Mouse (Mus musculus) megakaryocyte, adult 5-6 weeks (primary cell): Measurements from ENCODE around the gene Arl9. TPM values are rescaled to one million over a fixed set of nuclear protein-coding genes. Genes with fewer than 3 reads are reported as not detected.
"Not testable (repeated sequence)": the region's sequence is repeated elsewhere in the genome, so short reads cannot be mapped to it uniquely, and the experiment has no call there.

Experiments
- ATAC-seq: 2 replicates; pipeline ENCODE4 v1.8.0; 2016; ENCODE audit warnings: mild to moderate bottlenecking, inconsistent platforms; ENCODE audit not compliant: poor library complexity, severe bottlenecking
- total RNA-seq, 2 experiments: library from RNA; stranded (forward) in 1 of 2; stranded (reverse) in 1 of 2; fragments of 153-499, 151-499 nt in 1 of 2; fragments of 221-1000, 200-1000 nt in 1 of 2; gene quantifications; 2 replicates each; pipeline versions ENCODE4 v1.2.3 to v1.2.4; 2015 to 2017

The Arl9 gene
- total RNA-seq (2015) (0.31 and 1.3 TPM in 2 replicates), total RNA-seq (2017) (not detected in 2 replicates)

- ATAC-seq: no peak
Observed at GRCm38 (mm10) chr5:77004051-77004821, at the start of gene Arl9. Gene Arl9 (plus strand): TSS chr5:77004055.

DNA sequence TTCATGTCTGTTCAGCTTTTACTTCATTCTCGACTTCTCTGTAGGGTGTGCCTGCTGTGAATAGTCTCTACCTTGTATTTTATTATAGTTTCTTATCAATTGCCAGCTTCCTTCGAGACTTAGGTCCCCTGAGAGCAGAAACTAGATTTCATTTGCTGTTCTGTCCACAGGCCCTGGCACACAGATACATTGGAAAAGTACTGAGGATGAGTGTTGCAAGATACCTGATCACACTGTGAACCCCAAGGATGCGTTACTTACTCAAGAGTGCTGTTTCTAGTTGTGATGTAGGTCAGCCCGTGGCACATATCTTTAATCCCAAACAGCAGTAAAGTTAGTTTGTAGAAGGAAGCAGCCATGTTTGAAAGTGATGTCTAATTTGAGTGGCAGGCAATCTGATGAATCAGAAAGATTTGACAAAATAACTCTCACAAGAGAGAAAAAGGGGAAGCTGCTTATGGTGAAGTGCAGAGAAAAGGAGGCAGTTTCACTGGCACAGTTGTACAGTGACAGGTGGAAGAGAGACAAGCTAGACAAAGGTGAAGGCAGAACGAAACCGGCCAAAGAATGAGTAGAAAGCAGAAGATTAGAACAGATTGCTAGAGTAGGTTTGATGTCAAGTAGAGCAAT, 49.5 kb upstream of the Arl9 start:
- ATAC-seq: no peak

DNA sequence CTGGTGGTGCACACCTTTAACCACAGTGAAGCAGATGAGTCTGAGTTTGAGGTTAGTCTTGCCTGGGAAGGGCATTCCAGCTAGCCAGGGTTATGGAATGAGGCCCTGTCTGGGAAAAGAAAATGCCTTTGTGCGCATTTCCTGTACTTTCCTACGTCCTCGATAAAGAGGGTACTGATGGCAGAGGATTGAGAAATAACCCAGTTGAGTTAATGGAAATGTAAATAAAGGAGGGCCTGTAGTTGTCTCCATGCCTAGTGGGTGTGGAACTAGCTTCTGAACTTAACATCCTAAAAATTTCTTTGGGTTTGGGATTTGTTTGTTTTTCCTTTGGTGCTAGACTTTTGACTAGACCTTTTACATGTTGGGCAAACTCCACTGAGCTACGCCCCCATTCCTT, 48.4 kb upstream of the Arl9 start:
- ATAC-seq: no peak

- peak; percentile 30; the same call in 1 of the 2 replicates for ATAC-seq
Observed at GRCm38 (mm10) chr5:76957954-76958353, 45.9 kb upstream of the Arl9 start.

DNA sequence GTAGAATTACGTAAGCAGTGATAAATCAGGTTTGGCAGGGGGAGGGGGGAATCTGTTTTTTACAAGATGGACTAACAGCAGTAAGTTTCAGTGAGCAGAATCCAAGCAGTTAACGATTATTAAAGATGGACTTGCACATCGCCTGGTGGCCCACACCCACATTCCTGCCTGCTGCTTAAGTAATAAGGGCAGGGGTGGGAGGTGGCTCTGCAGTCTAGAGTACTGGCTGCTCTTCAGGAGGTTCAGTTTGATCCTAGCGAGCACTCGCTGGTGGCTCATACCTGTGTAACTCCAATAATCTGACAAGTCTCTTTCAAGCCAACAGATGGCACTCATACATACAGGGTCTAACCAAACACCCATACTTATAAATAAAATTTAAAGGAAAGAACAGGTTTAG, 44.3 kb upstream of the Arl9 start:
- ATAC-seq: no peak

DNA sequence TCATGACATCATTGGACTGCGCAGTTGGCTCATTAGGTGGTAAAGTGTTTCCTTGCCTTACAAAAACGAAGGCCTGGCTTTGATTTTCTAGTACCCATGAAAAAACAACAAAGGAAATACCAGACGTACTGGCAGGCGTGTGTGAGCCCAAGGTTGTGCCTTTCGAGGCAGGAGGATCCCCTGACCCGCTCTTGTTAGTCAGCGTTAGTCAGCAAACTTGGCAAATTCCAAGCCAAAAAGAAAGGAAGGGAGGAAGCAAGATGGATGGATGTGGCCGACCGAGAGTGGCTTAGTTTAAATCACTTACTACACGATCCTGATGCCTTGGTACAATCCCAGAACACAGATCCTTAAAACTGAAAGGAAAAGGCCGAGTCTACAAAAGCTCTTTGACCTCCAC, 41.3 kb upstream of the Arl9 start:
- ATAC-seq: no peak

DNA sequence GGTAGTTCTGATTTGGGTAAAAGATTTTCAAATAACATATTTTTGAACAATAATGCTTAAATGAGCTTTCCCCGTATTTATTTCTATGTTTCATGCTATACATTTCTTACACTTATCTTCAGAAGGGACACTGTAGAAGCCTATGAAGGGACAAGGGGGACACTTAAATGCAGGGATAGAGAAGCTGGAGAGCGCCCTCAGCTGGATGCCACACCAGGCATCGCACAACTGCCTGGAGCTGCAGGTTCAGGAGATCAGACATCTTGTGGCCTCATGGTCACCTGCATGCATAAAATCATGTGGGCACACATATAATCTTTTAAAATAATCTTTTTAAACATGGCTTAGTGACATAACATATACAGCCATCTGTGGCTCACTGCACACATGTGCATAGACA, 39.2 kb upstream of the Arl9 start:
- ATAC-seq: no peak

- no peak for ATAC-seq
Observed at GRCm38 (mm10) chr5:76969250-76969649, 34.6 kb upstream of the Arl9 start.

DNA sequence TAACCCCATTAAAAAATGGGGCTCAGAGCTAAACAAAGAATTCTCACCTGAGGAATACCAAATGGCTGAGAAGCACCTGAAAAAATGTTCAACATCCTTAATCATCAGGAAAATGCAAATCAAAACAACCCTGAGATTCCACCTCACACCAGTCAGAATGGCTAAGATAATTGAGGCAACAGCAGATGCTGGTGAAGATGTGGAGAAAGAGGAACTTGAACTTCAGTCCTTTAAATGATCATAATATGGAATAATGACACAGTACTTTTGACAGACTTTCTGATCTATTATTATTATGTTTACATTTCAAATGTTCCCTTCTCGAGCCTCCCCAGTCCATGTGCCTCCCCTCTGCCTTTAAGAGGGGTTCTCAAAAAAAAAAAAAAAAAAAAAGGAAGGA, 32.7 kb upstream of the Arl9 start:
- not testable (repeated sequence) for ATAC-seq

DNA sequence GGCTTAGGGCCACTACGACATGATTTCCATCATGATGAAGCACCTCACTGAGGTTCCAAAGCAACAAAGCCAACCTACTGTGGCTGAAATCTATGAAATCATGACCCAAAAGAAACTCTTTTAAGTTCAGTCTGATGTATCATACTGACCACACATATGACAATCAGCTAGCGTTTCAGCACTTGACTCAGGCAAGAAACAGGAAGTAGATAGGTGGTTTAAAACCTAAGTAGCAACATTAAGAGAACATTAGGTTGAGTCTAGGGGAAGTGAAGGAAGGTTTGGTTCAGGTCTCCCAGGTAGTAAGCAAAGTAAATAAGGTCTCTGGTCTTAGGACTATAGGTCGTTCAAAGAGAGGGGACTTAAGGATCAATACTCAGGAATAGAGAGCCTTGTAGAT, 30.4 kb upstream of the Arl9 start:
- ATAC-seq: peak; percentile 57

GRCm38 (mm10) chr5:76974207-76974553, 29.7 kb upstream of the Arl9 start:
- ATAC-seq: peak; percentile 7

GRCm38 (mm10) chr5:76974554-76975285, 29.1 kb upstream of the Arl9 start, which contains the start of gene Srp72:
Gene Srp72 (plus strand): TSS chr5:76974683.
- ATAC-seq: peak; percentile 93

DNA sequence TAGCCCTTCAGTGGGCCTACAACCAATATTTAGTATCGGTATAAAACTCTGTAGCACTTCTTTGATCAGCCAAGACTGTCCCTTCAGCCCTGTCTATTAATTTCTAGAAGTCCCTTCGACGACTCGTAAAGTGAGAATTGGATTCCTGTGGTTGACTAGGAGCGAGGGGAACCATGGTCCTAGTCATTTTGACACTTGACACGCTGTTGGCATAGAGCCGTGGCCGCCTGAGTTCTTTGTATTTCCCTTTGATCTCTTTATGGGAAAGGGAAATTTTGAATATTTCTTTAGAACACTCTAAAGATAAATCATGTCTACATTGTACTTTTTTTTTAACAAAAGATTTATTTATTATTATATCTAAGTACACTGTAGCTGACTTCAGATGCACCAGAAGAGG, 28.1 kb upstream of the Arl9 start:
- no peak for ATAC-seq

DNA sequence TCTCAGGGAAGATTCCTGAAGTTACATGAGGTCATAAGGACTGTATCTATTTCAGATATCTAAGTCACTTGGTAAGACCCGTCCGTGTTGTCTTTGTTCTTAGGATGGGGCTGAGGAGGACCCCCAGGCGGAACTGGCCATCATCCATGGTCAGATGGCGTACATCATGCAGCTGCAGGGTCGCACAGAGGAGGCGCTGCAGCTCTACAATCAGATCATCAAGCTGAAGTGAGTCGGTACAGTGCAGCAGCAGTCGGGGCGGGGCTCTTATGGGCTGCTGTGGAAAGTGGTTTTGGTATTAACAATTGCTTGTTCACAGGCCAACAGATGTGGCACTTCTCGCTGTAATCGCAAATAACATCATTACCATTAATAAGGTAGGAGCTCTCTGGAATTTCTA, 19.8 kb upstream of the Arl9 start:
- ATAC-seq: no peak

DNA sequence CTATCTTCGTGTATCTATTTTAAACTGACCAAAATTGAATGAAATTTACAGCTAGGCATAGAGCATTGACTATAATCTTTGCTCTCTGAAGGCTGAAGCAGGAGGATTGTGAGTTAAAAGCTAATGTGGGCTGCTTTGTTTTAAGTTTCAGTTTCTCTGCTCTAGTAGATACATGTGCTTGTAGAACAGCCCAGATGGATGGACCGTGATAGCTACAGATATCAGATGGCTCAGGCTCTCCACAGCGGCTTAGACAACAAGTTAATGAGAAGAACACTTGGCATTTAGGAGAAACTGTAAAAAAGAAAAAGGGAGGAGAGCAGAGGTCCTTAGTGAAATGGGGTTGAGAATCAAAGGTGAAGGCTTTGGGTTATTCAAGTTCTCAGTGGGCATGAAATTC, 13.1 kb upstream of the Arl9 start:
- no peak for ATAC-seq

DNA sequence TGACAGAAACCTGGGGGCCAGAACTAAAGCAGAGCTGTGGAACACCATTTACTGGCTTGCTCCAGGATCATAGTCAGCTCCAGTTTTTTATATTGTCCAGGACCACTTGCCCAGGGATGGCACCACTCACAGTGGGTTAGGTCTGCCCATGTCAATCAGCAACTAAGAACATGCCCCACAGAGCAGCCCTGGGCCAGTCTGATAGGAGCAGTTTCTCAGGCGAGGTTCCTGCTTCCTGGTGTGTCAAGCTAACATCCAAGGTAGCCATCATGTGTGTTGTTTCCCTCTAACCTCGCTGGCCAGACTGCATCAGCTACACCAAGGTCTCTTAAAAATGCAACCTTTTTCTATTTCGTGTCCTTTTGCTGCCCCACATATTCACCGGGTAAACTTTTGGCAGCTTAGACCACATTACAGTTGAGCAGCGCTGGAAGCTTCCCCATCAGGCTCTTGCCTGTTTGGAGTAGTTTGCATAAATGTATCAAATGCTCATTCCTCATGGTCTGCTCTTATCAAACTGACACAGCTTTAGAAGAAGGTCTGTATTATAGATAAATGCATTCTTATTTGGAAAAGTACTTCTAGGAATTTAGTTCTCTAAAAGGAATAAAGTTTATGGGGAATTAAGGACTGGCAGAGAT, 10.6 kb upstream of the Arl9 start:
- no peak for ATAC-seq

DNA sequence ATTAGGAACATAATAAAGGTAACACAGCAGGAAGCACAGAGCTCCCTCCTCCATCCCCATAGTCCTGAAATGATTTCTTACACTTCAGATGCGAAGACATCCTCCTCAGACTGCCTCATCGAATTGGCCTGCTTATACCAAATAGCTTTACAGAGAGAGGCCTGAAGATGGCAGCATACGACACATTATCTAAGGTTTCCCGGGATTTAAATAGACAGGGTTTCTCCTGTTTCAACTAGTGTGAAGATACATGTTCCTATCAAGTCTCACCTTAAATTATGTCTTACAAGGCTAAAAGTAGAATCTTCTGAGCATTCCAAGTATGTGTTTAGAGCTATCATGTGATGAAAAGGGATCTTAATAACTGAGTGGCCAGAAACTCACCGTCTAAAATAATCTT, 5.4 kb upstream of the Arl9 start:
- no peak for ATAC-seq

DNA sequence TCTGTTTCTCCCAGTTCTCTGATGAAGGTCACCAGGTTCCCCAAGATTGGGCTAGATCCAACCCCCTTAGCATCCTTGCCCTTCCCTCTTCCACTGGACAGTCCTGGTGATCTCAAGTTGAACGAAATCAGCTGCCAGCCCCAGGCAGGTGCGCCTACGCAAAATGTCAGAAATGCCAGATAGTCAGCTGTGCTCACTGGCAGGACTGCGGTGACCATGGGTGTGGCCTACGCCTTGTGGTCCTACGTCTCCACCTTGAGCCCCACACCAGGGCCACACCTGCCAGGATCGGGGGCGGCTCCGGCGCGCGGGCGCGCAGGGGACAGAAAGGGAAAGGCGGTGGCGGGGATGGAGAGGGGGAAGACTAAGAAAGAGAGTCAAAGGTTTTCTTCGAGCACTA, 2.7 kb upstream of the Arl9 start:
- no peak for ATAC-seq

DNA sequence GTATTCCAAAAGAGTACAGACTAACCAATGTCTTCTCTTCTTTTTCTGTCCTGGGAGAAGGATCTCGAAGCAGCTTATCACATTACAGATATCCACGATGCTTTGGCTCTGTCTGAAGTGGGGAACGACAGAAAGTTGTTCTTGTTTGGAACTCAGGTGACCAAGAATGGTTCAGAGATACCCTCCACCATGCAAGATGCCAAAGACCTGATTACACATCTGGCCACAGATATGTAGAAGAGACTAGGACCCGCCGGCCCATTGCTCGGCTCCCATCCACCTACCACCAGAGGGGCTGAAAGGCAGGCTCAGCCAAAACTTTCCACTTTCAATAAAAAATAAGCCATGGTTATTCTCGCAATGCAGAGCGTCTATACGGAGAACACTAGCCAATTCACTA, 6.5 kb downstream of the Arl9 start:
- no peak for ATAC-seq

- no peak for ATAC-seq
Observed at GRCm38 (mm10) chr5:77011082-77011481, 7.2 kb downstream of the Arl9 start.

GRCm38 (mm10) chr5:77013171-77013570, 9.3 kb downstream of the Arl9 start:
- ATAC-seq: peak; percentile 84
